Mouse (Mus musculus): ENCODE measurements around the gene Tie1. TPM values are rescaled to one million over a fixed set of nuclear protein-coding genes. Genes with fewer than 3 reads are reported as not detected.

Tie1 gene
- total and polyA plus RNA-seq, 3 experiments, result not detected

DNA sequence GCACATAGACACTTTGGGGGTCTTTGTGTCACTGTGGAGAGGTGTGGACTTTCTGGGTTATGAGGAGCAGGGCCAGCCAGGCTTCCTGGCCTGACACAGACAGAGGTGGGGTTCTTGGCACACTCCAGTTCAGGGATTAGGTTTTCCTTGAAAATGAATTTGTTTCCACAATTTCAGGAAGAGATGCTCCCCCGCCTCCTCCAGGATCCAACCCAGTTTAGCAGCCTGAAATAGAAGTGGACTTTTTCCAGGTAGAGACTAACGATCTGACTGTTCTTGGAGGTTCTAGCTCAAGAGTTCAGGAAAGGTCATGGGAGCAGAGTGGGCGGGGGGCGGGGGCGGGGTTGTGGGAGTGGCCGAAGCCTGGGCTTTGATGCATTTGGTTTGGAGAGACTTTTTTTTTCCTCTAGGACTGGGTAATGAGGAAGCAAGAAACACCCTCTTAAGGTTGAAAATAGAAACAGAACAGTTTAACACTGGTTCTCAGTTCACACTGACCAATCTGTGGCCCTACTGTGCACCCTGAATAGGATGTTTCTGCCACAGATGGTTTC lies 10.4 kb upstream of the Tie1 start:
- TF ChIP-seq ZKSCAN1 (IDR thresholded peaks at IDR 0.05; ENCODE audit: borderline replicate concordance, low read depth, low read length), result peak; percentile 68; the same call in 1 of the 2 replicates
- TF ChIP-seq CHD2 (IDR thresholded peaks at IDR 0.05; ENCODE audit: low read length), result no peak
- Histone ChIP-seq H3K27ac (ENCODE audit: insufficient read depth, low read depth) (no peak overlapping the region), H3K36me3 (replicated peaks in 1 of 2; ENCODE audit: control insufficient read depth in 1 of 2, insufficient read depth in 1 of 2, low read length in 1 of 2) (no peaks in the 10 kb centered on the region), H3K27me3 (replicated peaks) (peaks cover 59% of the 10 kb centered on the region), H3K4me2 (ENCODE audit: insufficient read depth, low read depth, poor library complexity, severe bottlenecking) (no peak overlapping the region), H3K4me1 (ENCODE audit: control insufficient read depth in 1 of 2, insufficient read depth in 2 of 2) (peaks cover 0 to 3% of the 10 kb centered on the region in 2 experiments; a peak in 2 of 4 replicates), H3K9ac (ENCODE audit: insufficient read depth, low read depth) (no peak overlapping the region), H3K79me2 (replicated peaks; ENCODE audit: control insufficient read depth, extremely low read depth, insufficient read depth, poor library complexity, severe bottlenecking) (no peaks in the 10 kb centered on the region), H3K9me3 (replicated peaks; ENCODE audit: low read length) (no peaks in the 10 kb centered on the region), H3K4me3 (replicated peaks in 1 of 3; ENCODE audit: low read depth in 2 of 3, low read length in 2 of 3, poor library complexity in 1 of 3) (no peak overlapping the region)
- DNase-seq (ENCODE audit: extremely low read depth), result no peak
- in situ Hi-C loops (cut with MboI; ENCODE audit: low pct_ligation_motif_present, low pct_unique_long_range_greater_than_20kb, low sequenced_read_pairs), result no loop called here
- dilution Hi-C loops (cut with MboI; ENCODE audit: extremely low pct_ligation_motif_present, extremely low pct_unique_long_range_greater_than_20kb, low sequenced_read_pairs), result no loop called here

- H3K9me3 ChIP-seq (replicated peaks; ENCODE audit: low read length), result no peaks in the 10 kb centered on the region
- no peak overlapping the region for H3K4me2 ChIP-seq (ENCODE audit: insufficient read depth, low read depth, poor library complexity, severe bottlenecking)
- no peaks in the 10 kb centered on the region for H3K79me2 ChIP-seq (replicated peaks; ENCODE audit: control insufficient read depth, extremely low read depth, insufficient read depth, poor library complexity, severe bottlenecking)
- in situ Hi-C loops (cut with MboI; ENCODE audit: low pct_ligation_motif_present, low pct_unique_long_range_greater_than_20kb, low sequenced_read_pairs), result no loop called here
- H3K27ac ChIP-seq (ENCODE audit: insufficient read depth, low read depth), result no peak overlapping the region
- no peak overlapping the region for H3K4me3 ChIP-seq (replicated peaks in 1 of 3; ENCODE audit: low read depth in 2 of 3, low read length in 2 of 3, poor library complexity in 1 of 3)
- H3K4me1 ChIP-seq (ENCODE audit: control insufficient read depth in 1 of 2, insufficient read depth in 2 of 2), result no peaks in the 10 kb centered on the region
- dilution Hi-C loops (cut with MboI; ENCODE audit: extremely low pct_ligation_motif_present, extremely low pct_unique_long_range_greater_than_20kb, low sequenced_read_pairs), result no loop called here
- TF ChIP-seq MAFK (IDR thresholded peaks at IDR 0.05; ENCODE audit: insufficient replicate concordance, low read length), result no peak
- TF ChIP-seq CHD1 (IDR thresholded peaks at IDR 0.05; ENCODE audit: low read depth, low read length), result no peak
- no peak for TF ChIP-seq NRF1 (IDR thresholded peaks at IDR 0.05; ENCODE audit: low read depth, low read length)
- TF ChIP-seq MEF2A (IDR thresholded peaks at IDR 0.05; ENCODE audit: borderline replicate concordance, low read depth, low read length), result no peak
- no peak for TF ChIP-seq E2F4 (IDR thresholded peaks at IDR 0.05; ENCODE audit: insufficient replicate concordance, low read depth, low read length)
- TF ChIP-seq POLR2AphosphoS2 (IDR thresholded peaks at IDR 0.05; ENCODE audit: low read depth, low read length), result no peak
- no peak for TF ChIP-seq MXI1 (IDR thresholded peaks at IDR 0.05; ENCODE audit: low read depth, low read length)
- no peak for TF ChIP-seq GABPA (IDR thresholded peaks at IDR 0.05; ENCODE audit: insufficient replicate concordance, low read depth, low read length)
- TF ChIP-seq POLR2A (IDR thresholded peaks at IDR 0.05; ENCODE audit: low read depth, low read length), result no peak
- no peak for TF ChIP-seq EP300 (IDR thresholded peaks at IDR 0.05; ENCODE audit: low read length)
- TF ChIP-seq PAX5 (IDR thresholded peaks at IDR 0.05; ENCODE audit: low read length), result no peak
- TF ChIP-seq HCFC1 (IDR thresholded peaks at IDR 0.05; ENCODE audit: low read depth, low read length), result no peak
- no peak for TF ChIP-seq SIN3A (IDR thresholded peaks at IDR 0.05; ENCODE audit: low read length)
- no peak for TF ChIP-seq MYC (IDR thresholded peaks at IDR 0.05; ENCODE audit: low read depth, low read length)
- no peak for TF ChIP-seq MAZ (IDR thresholded peaks at IDR 0.05; ENCODE audit: low read depth, low read length)
- TF ChIP-seq BHLHE40 (IDR thresholded peaks at IDR 0.05; ENCODE audit: low read depth, low read length), result no peak
- TF ChIP-seq UBTF (IDR thresholded peaks at IDR 0.05; ENCODE audit: low read depth, low read length), result no peak
- no peak for TF ChIP-seq ZNF384 (IDR thresholded peaks at IDR 0.05; ENCODE audit: low read depth, low read length)
- no peaks in the 10 kb centered on the region for H3K36me3 ChIP-seq (replicated peaks in 1 of 2; ENCODE audit: control insufficient read depth in 1 of 2, insufficient read depth in 1 of 2, low read length in 1 of 2)
- no peak for DNase-seq (ENCODE audit: extremely low read depth)
- H3K9ac ChIP-seq (ENCODE audit: insufficient read depth, low read depth), result no peak overlapping the region
- H3K27me3 ChIP-seq (replicated peaks), result peaks cover 41% of the 10 kb centered on the region
Observed at GRCm38 (mm10) chr4:118490461-118490860, 600 bp upstream of the Tie1 start.
